Comparison of ENCODE assay signal across 9 mouse cellular contexts in the genomic region with DNA sequence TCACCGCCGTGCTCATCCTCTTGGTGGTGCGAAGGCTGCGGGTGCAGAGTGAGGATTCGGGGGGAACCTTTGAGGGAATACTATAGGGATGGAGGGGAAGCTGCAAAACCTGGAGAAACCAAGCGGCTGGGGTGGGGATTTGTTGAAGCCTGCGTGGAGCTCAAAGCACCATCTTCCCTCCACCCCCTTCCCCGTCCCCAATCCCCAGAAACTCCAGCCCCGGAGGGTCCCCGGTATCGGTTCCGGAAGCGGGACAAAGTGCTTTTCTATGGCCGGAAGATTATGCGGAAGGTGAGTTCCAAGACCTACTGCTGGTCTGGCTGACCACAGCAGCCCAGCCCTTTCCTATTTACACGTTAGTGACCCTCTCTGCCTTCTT. TPM values are rescaled to one million over a fixed set of nuclear protein-coding genes. Genes with fewer than 3 reads are reported as not detected.
A peak's percentile ranks its signal among the peaks of the same experiment; 100 is the strongest.
DNase-seq lines count a peak whose midpoint lies in the region; ATAC-seq and TF ChIP-seq lines count a peak whose summit lies in the region.
"Had no signal": no experiment of that assay in that cellular context is flagged by ENCODE, and none has a peak within 500 bp of the region (broad histone marks: within the 10 kb centered on the region; RNA-seq: fewer than 3 reads in every experiment).

No protein-coding gene starts in this region.

- no peak for TF ChIP-seq POLR2A in lung, adult 2 months (IDR thresholded peaks at IDR 0.05; ENCODE audit: borderline replicate concordance, extremely low read depth, low read depth, low read length)

- peak overlapping the region; percentile 95 for H3K4me2 ChIP-seq in embryonic facial prominence, embryonic 15.5 days (replicated peaks)
- H3K4me2 ChIP-seq in hindbrain, embryonic 16.5 days (ENCODE audit: low read length) = peak overlapping the region; percentile 86
- H3K4me2 ChIP-seq in stomach, embryonic 14.5 days (replicated peaks; ENCODE audit: low read depth, low read length) = peak overlapping the region; percentile 90

- H3K27me3 ChIP-seq in embryonic facial prominence, embryonic 15.5 days = no peaks in the 10 kb centered on the region
- no peaks in the 10 kb centered on the region for H3K27me3 ChIP-seq in hindbrain, embryonic 16.5 days (replicated peaks; ENCODE audit: control insufficient read depth, insufficient read depth, low read length)
- no peaks in the 10 kb centered on the region for H3K27me3 ChIP-seq in stomach, embryonic 14.5 days (ENCODE audit: control insufficient read depth, insufficient read depth, low read length)

- peaks cover 31% of the 10 kb centered on the region for H3K36me3 ChIP-seq in embryonic facial prominence, embryonic 15.5 days
- peaks cover 13% of the 10 kb centered on the region for H3K36me3 ChIP-seq in hindbrain, embryonic 16.5 days (ENCODE audit: control insufficient read depth, insufficient read depth, low read length)
- peaks cover 7% of the 10 kb centered on the region; the same call in 1 of the 2 replicates for H3K36me3 ChIP-seq in stomach, embryonic 14.5 days (ENCODE audit: control insufficient read depth, insufficient read depth, low read length)

- 7% methylated on average over 16 of the region's 16 CpGs for WGBS in embryonic facial prominence, embryonic 15.5 days
- WGBS in hindbrain, embryonic 16.5 days = 9% methylated on average over 13 of the region's 16 CpGs
- 2% methylated on average over 16 of the region's 16 CpGs for WGBS in lung, adult 2 months
- 3% methylated on average over 16 of the region's 16 CpGs for WGBS in stomach, embryonic 14.5 days

- peak overlapping the region; percentile 89 for H3K4me3 ChIP-seq in left cerebral cortex, adult 2 months
- H3K4me3 ChIP-seq in embryonic facial prominence, embryonic 15.5 days (replicated peaks) = peak overlapping the region; percentile 71
- peak overlapping the region; percentile 55 for H3K4me3 ChIP-seq in hindbrain, embryonic 16.5 days (ENCODE audit: low read length)
- H3K4me3 ChIP-seq in lung, adult 2 months (replicated peaks; ENCODE audit: extremely low read depth, low read depth, low read length) = peak overlapping the region; percentile 64
- H3K4me3 ChIP-seq in stomach, embryonic 14.5 days (ENCODE audit: low read depth, low read length) = peak overlapping the region; percentile 52

- peak overlapping the region; percentile 81 for H3K27ac ChIP-seq in left cerebral cortex, adult 2 months
- peak overlapping the region; percentile 85 for H3K27ac ChIP-seq in embryonic facial prominence, embryonic 15.5 days (replicated peaks)
- peak overlapping the region; percentile 75 for H3K27ac ChIP-seq in hindbrain, embryonic 16.5 days (ENCODE audit: low read depth, low read length)
- H3K27ac ChIP-seq in stomach, embryonic 14.5 days (ENCODE audit: low read length) = peak overlapping the region; percentile 70; the same call in 1 of the 2 replicates

- no peak for DNase-seq in left cerebral cortex, adult 2 months (ENCODE audit: extremely low spot score in 1 of 2, low spot score in 2 of 2)
- DNase-seq in left cerebral cortex, adult 9 months (ENCODE audit: low spot score in 2 of 2) = no peak
- peak; percentile 21 for DNase-seq in lung, adult 2 months
- no peak for DNase-seq in Muller cell, postnatal 12 days (ENCODE audit: inconsistent ontology term)
- DNase-seq in adrenal gland, adult 18-20 months (ENCODE audit: low spot score in 2 of 2) = no peak

- ATAC-seq in embryonic facial prominence, embryonic 15.5 days (ENCODE audit: insufficient number of reproducible peaks, low FRiP score, low TSS enrichment, low read depth) = 0 out of 2 replicates have a peak, but pooled peaks have one; percentile 6
- no peak; the same call in 1 of the 2 replicates for ATAC-seq in hindbrain, embryonic 16.5 days
- ATAC-seq in stomach, embryonic 14.5 days (ENCODE audit: insufficient number of reproducible peaks, insufficient read depth, low FRiP score, low read depth) = no peak

- no peaks in the 10 kb centered on the region for H3K9me3 ChIP-seq in embryonic facial prominence, embryonic 15.5 days (replicated peaks)
- H3K9me3 ChIP-seq in hindbrain, embryonic 16.5 days (ENCODE audit: control insufficient read depth, low read length) = no peaks in the 10 kb centered on the region
- H3K9me3 ChIP-seq in stomach, embryonic 14.5 days (ENCODE audit: control insufficient read depth, low read depth, low read length) = no peaks in the 10 kb centered on the region

- intact Hi-C loops in left cerebral cortex, adult 2 months (cut with DNase I) = loop anchor here (2.0 kb wide), 1 partner anchor 156 kb away; a partner anchor contains a TSS

- peak overlapping the region; percentile 47 for H3K9ac ChIP-seq in embryonic facial prominence, embryonic 15.5 days
- H3K9ac ChIP-seq in hindbrain, embryonic 16.5 days (ENCODE audit: low read depth, low read length) = peak overlapping the region; percentile 71
- peak overlapping the region; percentile 49 for H3K9ac ChIP-seq in stomach, embryonic 14.5 days (replicated peaks; ENCODE audit: low read depth, low read length)

- TF ChIP-seq CTCF in left cerebral cortex, adult 2 months (IDR thresholded peaks at IDR 0.05) = no peak
- no peak for TF ChIP-seq CTCF in lung, adult 2 months (IDR thresholded peaks at IDR 0.05; ENCODE audit: insufficient read depth, low read length)

- H3K4me1 ChIP-seq in embryonic facial prominence, embryonic 15.5 days = peaks cover 12% of the 10 kb centered on the region; the same call in 1 of the 2 replicates
- H3K4me1 ChIP-seq in hindbrain, embryonic 16.5 days (ENCODE audit: control insufficient read depth, insufficient read depth, low read depth, low read length) = peaks cover 12% of the 10 kb centered on the region
- no peaks in the 10 kb centered on the region for H3K4me1 ChIP-seq in lung, adult 2 months (ENCODE audit: control insufficient read depth, insufficient read depth, low read length)
- H3K4me1 ChIP-seq in stomach, embryonic 14.5 days (ENCODE audit: control insufficient read depth, insufficient read depth, low read length) = no peaks in the 10 kb centered on the region

RNA-seq across cellular contexts. Expression of a gene that starts 1.9 kb away (rescaled TPM):
- total RNA-seq in left cerebral cortex, adult 2 months (2021) = 10 to 100 TPM; 76.5 to 86.0 TPM
- polyA plus RNA-seq in embryonic facial prominence, embryonic 15.5 days (2015; fragmentation: Nextera tagmentation; extraction: Ambion mirVana) = 23.8 and 24.3 TPM in 2 replicates
- 43.1 and 52.0 TPM in 2 replicates for polyA plus RNA-seq in hindbrain, embryonic 16.5 days (2015; fragmentation: Nextera tagmentation; extraction: Ambion mirVana)
- 75.7 and 88.1 TPM in 2 replicates for polyA plus RNA-seq in lung, adult 2 months (2012; rRNA removed)
- polyA plus RNA-seq in stomach, embryonic 14.5 days (2014; fragmentation: Nextera tagmentation; extraction: Ambion mirVana) = 24.6 and 27.2 TPM in 2 replicates
- total RNA-seq in adrenal gland, adult 18-20 months (2021) = 10 to 100 TPM; 37.4 to 40.7 TPM

RNA-seq across cellular contexts. Expression of a gene that starts 16.8 kb away (rescaled TPM):
- total RNA-seq in left cerebral cortex, adult 2 months (2021) = 10 to 100 TPM; 90.6 to 96.1 TPM
- 55.4 and 65.7 TPM in 2 replicates for polyA plus RNA-seq in embryonic facial prominence, embryonic 15.5 days (2015; fragmentation: Nextera tagmentation; extraction: Ambion mirVana)
- polyA plus RNA-seq in hindbrain, embryonic 16.5 days (2015; fragmentation: Nextera tagmentation; extraction: Ambion mirVana) = 113 and 119 TPM in 2 replicates
- 286 and 410 TPM in 2 replicates for polyA plus RNA-seq in lung, adult 2 months (2012; rRNA removed)
- polyA plus RNA-seq in stomach, embryonic 14.5 days (2014; fragmentation: Nextera tagmentation; extraction: Ambion mirVana) = 34.3 and 39.0 TPM in 2 replicates
- total RNA-seq in adrenal gland, adult 18-20 months (2021) = 10 to 100 TPM; 40.9 to 42.8 TPM

RNA-seq across cellular contexts. Expression of a gene that starts 24.2 kb away (rescaled TPM):
- 10 to 100 TPM; 32.4 to 34.8 TPM for total RNA-seq in left cerebral cortex, adult 2 months (2021)
- 48.6 and 53.1 TPM in 2 replicates for polyA plus RNA-seq in embryonic facial prominence, embryonic 15.5 days (2015; fragmentation: Nextera tagmentation; extraction: Ambion mirVana)
- 55.3 and 65.3 TPM in 2 replicates for polyA plus RNA-seq in hindbrain, embryonic 16.5 days (2015; fragmentation: Nextera tagmentation; extraction: Ambion mirVana)
- 78.5 TPM in 2 replicates for polyA plus RNA-seq in lung, adult 2 months (2012; rRNA removed)
- polyA plus RNA-seq in stomach, embryonic 14.5 days (2014; fragmentation: Nextera tagmentation; extraction: Ambion mirVana) = 29.6 and 32.3 TPM in 2 replicates
- total RNA-seq in adrenal gland, adult 18-20 months (2021) = 10 to 100 TPM; 17.5 to 20.5 TPM

RNA-seq across cellular contexts. Expression of a gene that starts 46.4 kb away (rescaled TPM):
- under 1 TPM in 1 of 2 experiments, not detected in 1; 0.23 TPM for total RNA-seq in left cerebral cortex, adult 2 months (2021)
- polyA plus RNA-seq in embryonic facial prominence, embryonic 15.5 days (2015; fragmentation: Nextera tagmentation; extraction: Ambion mirVana) = not detected in 2 replicates
- 0.39 and 0.60 TPM in 2 replicates for polyA plus RNA-seq in hindbrain, embryonic 16.5 days (2015; fragmentation: Nextera tagmentation; extraction: Ambion mirVana)
- 0.14 and 0.24 TPM in 2 replicates for polyA plus RNA-seq in lung, adult 2 months (2012; rRNA removed)
- not detected in 2 replicates for polyA plus RNA-seq in stomach, embryonic 14.5 days (2014; fragmentation: Nextera tagmentation; extraction: Ambion mirVana)
- not detected for total RNA-seq in adrenal gland, adult 18-20 months (2021)
- total RNA-seq: left cerebral cortex, postnatal 25 days had no signal

RNA-seq across cellular contexts. Expression of a gene that starts 49.6 kb away (rescaled TPM):
- total RNA-seq in left cerebral cortex, adult 2 months (2021) = under 1 TPM; 0.84 to 0.88 TPM
- 5.9 and 9.7 TPM in 2 replicates for polyA plus RNA-seq in embryonic facial prominence, embryonic 15.5 days (2015; fragmentation: Nextera tagmentation; extraction: Ambion mirVana)
- polyA plus RNA-seq in hindbrain, embryonic 16.5 days (2015; fragmentation: Nextera tagmentation; extraction: Ambion mirVana) = 4.2 and 4.3 TPM in 2 replicates
- 7.6 and 7.7 TPM in 2 replicates for polyA plus RNA-seq in lung, adult 2 months (2012; rRNA removed)
- 3.9 and 6.2 TPM in 2 replicates for polyA plus RNA-seq in stomach, embryonic 14.5 days (2014; fragmentation: Nextera tagmentation; extraction: Ambion mirVana)
- total RNA-seq in adrenal gland, adult 18-20 months (2021) = 1 to 10 TPM; 5.9 to 9.8 TPM
